Mouse (Mus musculus) heart, postnatal 0 days (tissue): ENCODE data around the gene Wdfy2. TPM values are rescaled to one million over a fixed set of nuclear protein-coding genes. Genes with fewer than 3 reads are reported as not detected.

Experiments used
- ATAC-seq: fragments of 200-750 bp; cut with Nextera tagmentation; 2 replicates; pipeline ENCODE4 v1.8.0; 2017; ENCODE audit warnings: low read depth, moderate number of reproducible peaks, moderate library complexity; ENCODE audit not compliant: insufficient read depth
- DNase-seq: peaks from one replicate; pipeline ENCODE4 v3.0.0-alpha.2; 2016; ENCODE audit warnings: low spot score
- H3K27ac ChIP-seq: fragments of 300-500 bp; sonication (generic); 2 replicates; pipeline ENCODE4 v1.5.1; 2014; ENCODE audit warnings: low read depth, mild to moderate bottlenecking
- H3K27me3 ChIP-seq: fragments of 300-500 bp; sonication (generic); 2 replicates; pipeline ENCODE4 v1.6.1; 2014; ENCODE audit warnings: low read length, mixed read lengths; ENCODE audit not compliant: control insufficient read depth, insufficient read depth
- H3K36me3 ChIP-seq: fragments of 300-500 bp; sonication (generic); replicated peaks from 2 replicates; pipeline ENCODE4 v1.6.1; 2014; ENCODE audit warnings: low read length, mixed read lengths; ENCODE audit not compliant: control insufficient read depth, insufficient read depth
- H3K4me1 ChIP-seq: fragments of 300-500 bp; sonication (generic); 2 replicates; pipeline ENCODE4 v1.6.1; 2014; ENCODE audit warnings: antibody characterized with exemption; ENCODE audit not compliant: control insufficient read depth, insufficient read depth
- H3K4me2 ChIP-seq: fragments of 300-500 bp; sonication (generic); 2 replicates; pipeline ENCODE4 v1.6.1; 2014; ENCODE audit warnings: low read depth, mild to moderate bottlenecking, low read length, moderate library complexity
- H3K4me3 ChIP-seq: fragments of 300-500 bp; sonication (generic); 2 replicates; pipeline ENCODE4 v1.5.1; 2014; ENCODE audit warnings: low read depth, low read length
- H3K9ac ChIP-seq: fragments of 300-500 bp; sonication (generic); replicated peaks from 2 replicates; pipeline ENCODE4 v1.6.1; 2014; ENCODE audit warnings: low read depth, low read length, mixed read lengths
- H3K9me3 ChIP-seq: fragments of 300-500 bp; sonication (generic); replicated peaks from 2 replicates; pipeline ENCODE4 v1.6.1; 2016; ENCODE audit warnings: low read length; ENCODE audit not compliant: control insufficient read depth
- CTCF ChIP-seq: IDR thresholded peaks from 2 replicates; pipeline ENCODE4 v1.5.1; 2016; ENCODE audit warnings: antibody characterized with exemption, control low read depth, low read depth
- EP300 ChIP-seq: IDR thresholded peaks from 2 replicates; pipeline ENCODE4 v1.6.1; 2016; ENCODE audit warnings: antibody characterized with exemption, low read depth
- WGBS: fragments of 180-500 bp; shearing (Covaris S2); extraction: QIAGEN DNeasy Blood & Tissue Kit; methylation state at CpG from one replicate; pipeline ENCODE4 v1.1.7; 2014; 5-methylcytosine and 5-hydroxymethylcytosine counted together
- polyA plus RNA-seq: library from polyadenylated mRNA; unstranded; fragments of >200 nt; fragmentation: Nextera tagmentation; extraction: Ambion mirVana; gene quantifications from 2 replicates; pipeline ENCODE4 v1.2.1, GENCODE M21; 2015
- total RNA-seq: library from RNA; depleted of rRNA; stranded (reverse); fragments of >200 nt; gene quantifications from 2 replicates; pipeline ENCODE4 v1.2.3, GENCODE M21; 2014; ENCODE audit warnings: low replicate concordance; rRNA removed

The Wdfy2 gene
- total RNA-seq (10.5 and 11.8 TPM in 2 replicates), polyA plus RNA-seq (1.7 and 1.8 TPM in 2 replicates)

GRCm38 (mm10) chr14:62837641-62838252 lies at the start of gene Wdfy2:
Gene Wdfy2 (plus strand): TSS chr14:62837678.
- Histone ChIP-seq H3K9me3 (no peaks in the 10 kb centered on the region), H3K4me3 (peak within 1 kb of the TSS; percentile 78), H3K9ac (peak within 1 kb of the TSS; percentile 78), H3K4me1 (peaks cover 11% of the 10 kb centered on the region; the same call in 1 of the 2 replicates), H3K4me2 (peak within 1 kb of the TSS; percentile 86), H3K36me3 (no peaks in the 10 kb centered on the region), H3K27me3 (no peaks in the 10 kb centered on the region), H3K27ac (peak within 1 kb of the TSS; percentile 75)
- no peak for TF ChIP-seq EP300
- TF ChIP-seq CTCF = no peak; the same call in 1 of the 2 replicates
- under 1% methylated on average over 46 of the region's 49 CpGs for WGBS
- DNase-seq = peak; percentile 27
- peak; percentile 3; the same call in 1 of the 2 replicates for ATAC-seq

DNA sequence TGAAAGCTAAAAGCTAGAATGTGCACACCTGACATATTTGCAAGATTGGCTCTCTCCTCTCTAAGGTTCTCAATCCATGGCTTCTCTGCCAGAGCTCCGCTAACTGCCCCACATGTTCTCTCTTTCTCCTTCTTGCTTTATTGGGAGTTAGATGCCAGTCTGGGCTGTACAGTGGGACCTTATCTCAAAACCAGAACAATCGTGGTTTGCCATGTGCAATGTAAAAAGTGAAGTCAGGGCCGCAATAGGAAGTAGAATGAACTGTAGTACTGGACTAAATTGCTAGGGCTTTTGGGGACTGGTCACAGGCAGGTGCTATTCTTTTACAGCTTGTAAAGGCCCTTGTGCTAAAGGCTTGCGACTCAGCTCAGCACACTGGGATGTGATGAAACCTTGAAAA lies 48.2 kb upstream of the Wdfy2 start:
- H3K27ac ChIP-seq = no peak overlapping the region
- H3K36me3 ChIP-seq = no peaks in the 10 kb centered on the region
- DNase-seq = no peak
- no peak overlapping the region for H3K4me2 ChIP-seq
- H3K9me3 ChIP-seq = no peaks in the 10 kb centered on the region
- no peaks in the 10 kb centered on the region for H3K4me1 ChIP-seq
- no peak overlapping the region for H3K9ac ChIP-seq
- no peaks in the 10 kb centered on the region for H3K27me3 ChIP-seq
- TF ChIP-seq CTCF (no peak), EP300 (no peak)
- H3K4me3 ChIP-seq = no peak overlapping the region
- no peak for ATAC-seq
- 66% methylated on average over 4 of the region's 4 CpGs for WGBS

- DNase-seq (no peak), ATAC-seq (no peak)
- 65% methylated on average over 7 of the region's 7 CpGs for WGBS
- no peak overlapping the region for H3K27ac ChIP-seq
- no peaks in the 10 kb centered on the region for H3K4me1 ChIP-seq
- TF ChIP-seq CTCF (no peak), EP300 (no peak)
- no peaks in the 10 kb centered on the region for H3K9me3 ChIP-seq
- H3K36me3 ChIP-seq = no peaks in the 10 kb centered on the region
- no peak overlapping the region for H3K4me3 ChIP-seq
- no peak overlapping the region for H3K9ac ChIP-seq
- no peaks in the 10 kb centered on the region for H3K27me3 ChIP-seq
- no peak overlapping the region for H3K4me2 ChIP-seq
Measured at GRCm38 (mm10) chr14:62795719-62796118, 41.8 kb upstream of the Wdfy2 start.

DNA sequence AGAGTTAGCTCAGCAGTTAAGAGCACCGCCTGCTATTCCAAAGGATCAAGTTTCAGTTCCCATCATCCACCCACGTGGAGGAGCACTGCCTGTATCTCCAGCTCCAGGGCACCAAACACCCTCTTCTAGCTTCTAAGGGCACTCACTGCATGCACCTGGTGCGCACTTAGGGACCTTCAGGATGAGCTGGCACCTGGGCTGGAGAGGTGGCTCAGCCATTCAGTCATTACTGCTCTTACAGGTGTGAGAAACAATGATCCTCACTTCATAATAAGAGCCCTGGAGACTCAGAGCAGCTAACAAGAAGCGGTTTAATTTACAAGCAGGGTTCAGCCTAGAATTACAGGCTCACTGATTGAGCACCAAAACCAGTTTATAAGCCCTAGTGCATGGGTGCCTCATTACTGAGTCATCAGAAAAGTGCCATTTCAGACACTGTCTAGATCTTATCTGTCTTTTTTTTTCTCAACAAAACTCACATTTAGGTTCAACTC lies 38.8 kb upstream of the Wdfy2 start:
- H3K9me3 ChIP-seq = no peaks in the 10 kb centered on the region
- TF ChIP-seq CTCF = no peak
- TF ChIP-seq EP300 = no peak
- H3K27ac ChIP-seq = no peak overlapping the region
- H3K9ac ChIP-seq = no peak overlapping the region
- ATAC-seq (no peak), DNase-seq (no peak)
- peak overlapping the region; percentile 36 for H3K4me2 ChIP-seq
- WGBS = 12% methylated on average over 4 of the region's 4 CpGs
- no peak overlapping the region for H3K4me3 ChIP-seq
- no peaks in the 10 kb centered on the region for H3K36me3 ChIP-seq
- H3K4me1 ChIP-seq = no peaks in the 10 kb centered on the region
- no peaks in the 10 kb centered on the region for H3K27me3 ChIP-seq

- WGBS = 57% methylated on average over 3 of the region's 3 CpGs
- ATAC-seq = no peak
- Histone ChIP-seq H3K27ac (no peak overlapping the region), H3K9ac (no peak overlapping the region), H3K4me1 (no peaks in the 10 kb centered on the region), H3K36me3 (no peaks in the 10 kb centered on the region), H3K27me3 (no peaks in the 10 kb centered on the region), H3K4me3 (no peak overlapping the region), H3K9me3 (no peaks in the 10 kb centered on the region), H3K4me2 (no peak overlapping the region)
- TF ChIP-seq CTCF = no peak
- no peak for TF ChIP-seq EP300
- no peak for DNase-seq
Measured at GRCm38 (mm10) chr14:62800791-62801190, 36.7 kb upstream of the Wdfy2 start.

DNA sequence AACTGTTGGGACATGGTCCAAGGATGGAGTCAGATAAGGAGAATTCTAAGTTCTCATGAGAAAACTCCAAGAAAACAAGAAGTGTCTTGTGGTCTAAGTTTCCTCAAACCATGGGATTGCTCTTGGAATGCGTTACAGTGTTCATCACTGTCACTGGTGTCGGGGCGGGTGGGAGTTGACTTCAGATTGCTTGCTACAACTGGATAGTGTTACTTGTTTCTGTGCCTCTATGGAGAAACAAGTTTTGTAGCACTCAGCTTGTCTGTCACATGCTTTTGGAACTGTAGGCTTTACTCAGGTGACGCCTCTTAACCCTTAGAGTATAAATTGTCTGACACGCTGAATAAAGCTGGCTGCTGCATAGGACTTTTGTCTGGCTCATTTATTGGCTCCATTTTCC lies 34.3 kb upstream of the Wdfy2 start:
- ATAC-seq (no peak), DNase-seq (no peak)
- Histone ChIP-seq H3K4me2 (no peak overlapping the region), H3K4me3 (no peak overlapping the region), H3K9ac (no peak overlapping the region), H3K27ac (no peak overlapping the region), H3K9me3 (no peaks in the 10 kb centered on the region), H3K4me1 (no peaks in the 10 kb centered on the region), H3K27me3 (no peaks in the 10 kb centered on the region), H3K36me3 (no peaks in the 10 kb centered on the region)
- WGBS = 72% methylated on average over 5 of the region's 5 CpGs
- no peak for TF ChIP-seq CTCF
- TF ChIP-seq EP300 = no peak
